Mouse (Mus musculus): ENCODE data around the gene Anapc16. TPM values are rescaled to one million over a fixed set of nuclear protein-coding genes. Genes with fewer than 3 reads are reported as not detected.

The Anapc16 gene
- polyA plus RNA-seq, 1 experiment from 2014 or later: 84.1 TPM

DNA sequence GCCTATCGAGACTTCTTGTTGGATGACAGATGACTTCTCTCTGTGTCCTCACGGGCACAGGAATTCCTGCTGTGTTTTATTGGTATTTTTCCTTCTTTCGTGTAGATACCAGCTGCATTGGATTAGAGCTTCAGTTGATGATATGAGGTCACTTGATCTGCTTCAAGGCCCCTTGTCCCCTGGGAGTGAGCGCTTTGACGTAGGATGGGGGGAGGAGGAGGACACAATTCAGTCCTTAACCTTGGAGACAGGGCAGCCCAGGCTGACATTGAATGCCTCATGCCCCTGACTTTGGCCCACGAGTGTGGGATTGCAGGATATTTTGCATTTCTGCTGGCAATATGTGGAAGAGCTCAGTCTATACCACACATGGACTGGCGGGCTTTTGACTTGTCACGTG, 28.6 kb upstream of the Anapc16 start:
- H3K9me3 ChIP-seq (replicated peaks; ENCODE audit: control insufficient read depth, low read length): no peaks in the 10 kb centered on the region
- peaks cover 11% of the 10 kb centered on the region for H3K4me1 ChIP-seq (ENCODE audit: control insufficient read depth, insufficient read depth, low read length)
- 74% methylated on average over 8 of the region's 8 CpGs for WGBS (ENCODE audit: insufficient replicate concordance)
- ATAC-seq (replicated peaks; ENCODE audit: insufficient number of reproducible peaks, low FRiP score, low TSS enrichment): no peak
- H3K4me2 ChIP-seq: no peak overlapping the region
- H3K4me3 ChIP-seq (ENCODE audit: low read depth, low read length): no peak overlapping the region
- no peak overlapping the region for H3K9ac ChIP-seq (ENCODE audit: low read depth, low read length)
- H3K27me3 ChIP-seq (ENCODE audit: control insufficient read depth, insufficient read depth, low read length): no peaks in the 10 kb centered on the region
- H3K27ac ChIP-seq (ENCODE audit: low read depth, low read length): no peak overlapping the region
- no peaks in the 10 kb centered on the region for H3K36me3 ChIP-seq (ENCODE audit: control insufficient read depth, insufficient read depth, low read length)

DNA sequence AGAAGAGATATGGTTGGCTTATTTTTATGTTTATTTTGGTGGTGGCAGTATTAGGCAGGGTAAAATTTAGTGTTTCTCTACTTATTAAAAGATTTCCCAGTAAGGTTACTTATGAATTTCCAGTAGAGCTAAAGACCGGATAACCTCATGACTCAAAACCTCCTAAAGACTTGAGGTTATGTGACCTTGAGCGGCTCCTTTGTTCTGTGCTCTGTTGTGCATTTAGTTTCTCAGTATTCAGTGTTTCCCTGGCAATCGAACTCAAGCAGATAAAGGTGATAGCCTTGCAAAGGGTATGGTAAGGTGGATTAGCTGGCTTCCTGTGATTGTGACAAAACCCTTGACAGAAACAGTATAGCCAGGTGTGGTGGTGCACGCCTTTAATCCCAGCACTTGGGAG, 26.5 kb upstream of the Anapc16 start:
- ATAC-seq (replicated peaks; ENCODE audit: insufficient number of reproducible peaks, low FRiP score, low TSS enrichment): no peak
- Histone ChIP-seq H3K27ac (ENCODE audit: low read depth, low read length) (no peak overlapping the region), H3K4me2 (no peak overlapping the region), H3K36me3 (ENCODE audit: control insufficient read depth, insufficient read depth, low read length) (no peaks in the 10 kb centered on the region), H3K9ac (ENCODE audit: low read depth, low read length) (no peak overlapping the region), H3K27me3 (ENCODE audit: control insufficient read depth, insufficient read depth, low read length) (no peaks in the 10 kb centered on the region), H3K9me3 (replicated peaks; ENCODE audit: control insufficient read depth, low read length) (no peaks in the 10 kb centered on the region), H3K4me3 (ENCODE audit: low read depth, low read length) (no peak overlapping the region), H3K4me1 (ENCODE audit: control insufficient read depth, insufficient read depth, low read length) (peaks cover 11% of the 10 kb centered on the region)
- 88% methylated on average over 4 of the region's 4 CpGs for WGBS (ENCODE audit: insufficient replicate concordance)

DNA sequence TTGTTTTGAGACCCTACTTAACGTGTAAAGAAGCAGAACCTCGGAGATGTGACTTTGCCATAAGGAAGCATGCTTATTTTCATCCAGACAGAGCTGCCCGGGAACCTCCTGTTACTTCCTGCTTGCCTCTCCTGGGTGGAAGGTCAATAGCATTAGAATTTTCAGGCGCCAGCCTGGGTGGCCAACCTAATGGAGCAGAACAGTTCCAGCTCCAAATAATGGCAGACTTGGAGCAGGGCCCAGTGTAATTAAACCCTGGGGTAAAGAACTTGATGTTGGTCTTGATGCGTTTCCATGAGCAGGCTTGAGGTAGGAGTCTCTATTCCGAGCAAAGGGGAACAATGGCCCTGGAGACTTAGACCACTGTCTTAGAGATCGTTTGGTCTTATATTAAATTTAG, 26.0 kb upstream of the Anapc16 start:
- 75% methylated on average over 7 of the region's 7 CpGs for WGBS (ENCODE audit: insufficient replicate concordance)
- H3K4me1 ChIP-seq (ENCODE audit: control insufficient read depth, insufficient read depth, low read length): peaks cover 11% of the 10 kb centered on the region
- no peak overlapping the region for H3K4me3 ChIP-seq (ENCODE audit: low read depth, low read length)
- H3K9me3 ChIP-seq (replicated peaks; ENCODE audit: control insufficient read depth, low read length): no peaks in the 10 kb centered on the region
- no peak overlapping the region for H3K9ac ChIP-seq (ENCODE audit: low read depth, low read length)
- H3K27me3 ChIP-seq (ENCODE audit: control insufficient read depth, insufficient read depth, low read length): no peaks in the 10 kb centered on the region
- H3K36me3 ChIP-seq (ENCODE audit: control insufficient read depth, insufficient read depth, low read length): no peaks in the 10 kb centered on the region
- no peak overlapping the region for H3K4me2 ChIP-seq
- H3K27ac ChIP-seq (ENCODE audit: low read depth, low read length): no peak overlapping the region
- no peak for ATAC-seq (replicated peaks; ENCODE audit: insufficient number of reproducible peaks, low FRiP score, low TSS enrichment)

DNA sequence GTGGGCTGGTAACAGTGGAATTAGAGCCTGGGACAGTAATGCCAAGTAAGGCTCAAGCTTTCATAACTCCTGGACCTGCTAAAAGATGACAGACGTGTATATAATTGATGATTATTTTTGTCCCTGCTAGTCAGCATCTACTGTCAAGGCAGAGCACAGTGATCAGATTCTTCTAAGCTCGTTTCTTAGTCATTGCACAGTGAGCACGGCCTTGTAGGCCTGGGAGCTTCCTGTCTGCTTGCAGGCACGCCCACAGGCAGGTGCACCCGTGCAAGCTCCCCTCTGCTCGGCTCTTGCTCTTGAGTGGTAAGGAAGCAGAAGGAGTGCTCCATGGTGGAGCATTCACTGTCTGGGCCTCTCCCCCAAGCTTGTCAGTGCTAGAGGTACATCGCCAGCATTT, 25.2 kb upstream of the Anapc16 start:
- Histone ChIP-seq H3K27me3 (ENCODE audit: control insufficient read depth, insufficient read depth, low read length) (no peaks in the 10 kb centered on the region), H3K27ac (ENCODE audit: low read depth, low read length) (no peak overlapping the region)
- 73% methylated on average over 7 of the region's 7 CpGs for WGBS (ENCODE audit: insufficient replicate concordance)

DNA sequence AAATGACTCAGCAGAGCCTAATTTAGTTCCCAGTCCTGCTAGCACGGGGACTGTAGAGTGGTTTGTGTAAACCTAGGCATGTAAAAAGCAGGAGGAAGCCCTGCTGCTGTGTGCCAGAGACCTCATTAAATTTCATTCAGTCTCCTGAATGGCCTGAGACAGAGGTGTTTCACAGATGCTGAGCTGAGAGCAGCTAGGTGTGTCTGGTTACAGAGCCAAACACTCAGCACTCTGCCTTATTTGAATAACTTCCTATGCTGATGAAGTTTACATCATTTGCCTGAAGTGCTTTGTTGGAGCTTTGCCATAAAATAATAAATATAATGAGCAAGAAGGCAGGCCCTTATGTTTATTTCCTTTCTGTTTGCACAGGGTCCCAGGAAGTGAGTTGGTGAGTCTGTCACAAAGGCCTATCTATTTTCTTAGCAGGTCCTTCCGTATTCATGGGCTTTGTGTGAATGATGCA, 24.7 kb upstream of the Anapc16 start:
- Histone ChIP-seq H3K4me3 (ENCODE audit: low read depth, low read length) (no peak overlapping the region), H3K36me3 (ENCODE audit: control insufficient read depth, insufficient read depth, low read length) (no peaks in the 10 kb centered on the region), H3K27ac (ENCODE audit: low read depth, low read length) (no peak overlapping the region), H3K27me3 (ENCODE audit: control insufficient read depth, insufficient read depth, low read length) (no peaks in the 10 kb centered on the region), H3K9me3 (replicated peaks; ENCODE audit: control insufficient read depth, low read length) (no peaks in the 10 kb centered on the region), H3K9ac (ENCODE audit: low read depth, low read length) (no peak overlapping the region), H3K4me1 (ENCODE audit: control insufficient read depth, insufficient read depth, low read length) (peaks cover 7% of the 10 kb centered on the region), H3K4me2 (no peak overlapping the region)
- 61% methylated on average over 2 of the region's 2 CpGs for WGBS (ENCODE audit: insufficient replicate concordance)
- ATAC-seq (replicated peaks; ENCODE audit: insufficient number of reproducible peaks, low FRiP score, low TSS enrichment): no peak

More for the DNA sequence above, 25.2 kb upstream of the Anapc16 start:
- no peaks in the 10 kb centered on the region for H3K36me3 ChIP-seq (ENCODE audit: control insufficient read depth, insufficient read depth, low read length)
- H3K9ac ChIP-seq (ENCODE audit: low read depth, low read length): no peak overlapping the region
- H3K4me1 ChIP-seq (ENCODE audit: control insufficient read depth, insufficient read depth, low read length): peaks cover 10% of the 10 kb centered on the region
- H3K4me3 ChIP-seq (ENCODE audit: low read depth, low read length): no peak overlapping the region
- no peak overlapping the region for H3K4me2 ChIP-seq
- no peaks in the 10 kb centered on the region for H3K9me3 ChIP-seq (replicated peaks; ENCODE audit: control insufficient read depth, low read length)
- no peak for ATAC-seq (replicated peaks; ENCODE audit: insufficient number of reproducible peaks, low FRiP score, low TSS enrichment)

DNA sequence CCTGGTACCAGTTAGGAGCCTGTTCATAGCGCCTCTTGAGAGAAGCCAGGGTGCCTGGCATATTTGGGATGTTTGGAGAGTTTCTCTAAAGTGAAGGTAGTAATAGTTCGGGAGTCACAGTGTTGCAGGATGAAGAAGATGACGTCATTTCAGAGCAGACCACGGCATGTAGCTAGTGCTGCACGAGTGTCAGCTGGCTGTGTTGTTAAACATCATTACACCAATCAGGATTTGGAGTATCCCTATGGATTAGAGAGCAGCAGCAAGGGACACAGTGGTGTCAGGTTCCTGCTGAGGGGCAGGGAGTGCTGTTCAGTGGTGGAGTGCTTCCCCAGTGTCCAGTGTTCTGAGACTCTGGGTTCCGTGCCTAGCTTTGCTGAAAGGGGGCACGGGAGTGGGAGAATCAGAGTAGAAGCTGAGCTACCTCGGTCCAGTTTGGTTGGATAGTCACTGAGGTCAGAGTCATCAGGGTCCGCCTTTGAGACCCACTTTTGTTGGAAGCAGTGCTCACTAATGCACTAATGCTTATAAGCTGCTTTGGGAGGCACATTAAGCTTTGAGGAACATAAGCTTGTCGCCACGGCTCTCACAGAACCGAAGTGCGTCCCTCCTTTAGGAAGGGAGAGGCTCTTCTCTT, 23.9 kb upstream of the Anapc16 start:
- Histone ChIP-seq H3K4me2 (no peak overlapping the region), H3K4me1 (ENCODE audit: control insufficient read depth, insufficient read depth, low read length) (no peaks in the 10 kb centered on the region), H3K4me3 (ENCODE audit: low read depth, low read length) (no peak overlapping the region), H3K27ac (ENCODE audit: low read depth, low read length) (no peak overlapping the region), H3K36me3 (ENCODE audit: control insufficient read depth, insufficient read depth, low read length) (peaks cover 3% of the 10 kb centered on the region; the same call in 1 of the 2 replicates), H3K9me3 (replicated peaks; ENCODE audit: control insufficient read depth, low read length) (no peaks in the 10 kb centered on the region), H3K9ac (ENCODE audit: low read depth, low read length) (no peak overlapping the region), H3K27me3 (ENCODE audit: control insufficient read depth, insufficient read depth, low read length) (no peaks in the 10 kb centered on the region)
- ATAC-seq (replicated peaks; ENCODE audit: insufficient number of reproducible peaks, low FRiP score, low TSS enrichment): no peak
- 53% methylated on average over 13 of the region's 13 CpGs for WGBS (ENCODE audit: insufficient replicate concordance)

DNA sequence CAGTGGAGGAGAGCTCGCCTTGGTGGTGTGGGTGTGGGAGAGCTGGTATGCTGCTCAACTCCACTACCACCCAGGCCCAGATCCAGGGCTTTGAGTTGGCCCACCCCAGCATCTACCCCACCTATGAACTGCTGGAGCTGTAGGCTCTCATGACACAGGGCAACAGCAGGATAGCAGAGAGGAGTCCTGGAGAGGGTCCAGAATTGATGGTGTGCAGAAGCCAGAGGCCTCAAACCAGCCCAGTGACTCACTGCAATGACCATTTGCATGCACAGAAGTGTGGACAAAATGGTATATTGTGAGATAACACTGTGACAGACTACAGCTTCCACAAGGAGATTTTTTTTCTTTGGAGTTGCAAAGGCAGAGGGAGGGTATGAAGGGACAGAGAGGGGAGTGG, 20.8 kb upstream of the Anapc16 start:
- 95% methylated on average over 1 of the region's 1 CpGs for WGBS (ENCODE audit: insufficient replicate concordance)
- H3K9ac ChIP-seq (ENCODE audit: low read depth, low read length): no peak overlapping the region
- no peak for ATAC-seq (replicated peaks; ENCODE audit: insufficient number of reproducible peaks, low FRiP score, low TSS enrichment)
- no peaks in the 10 kb centered on the region for H3K27me3 ChIP-seq (ENCODE audit: control insufficient read depth, insufficient read depth, low read length)
- no peak overlapping the region for H3K27ac ChIP-seq (ENCODE audit: low read depth, low read length)
- H3K4me1 ChIP-seq (ENCODE audit: control insufficient read depth, insufficient read depth, low read length): no peaks in the 10 kb centered on the region
- H3K36me3 ChIP-seq (ENCODE audit: control insufficient read depth, insufficient read depth, low read length): peaks cover 4% of the 10 kb centered on the region; the same call in 1 of the 2 replicates
- no peak overlapping the region for H3K4me2 ChIP-seq
- no peaks in the 10 kb centered on the region for H3K9me3 ChIP-seq (replicated peaks; ENCODE audit: control insufficient read depth, low read length)
- H3K4me3 ChIP-seq (ENCODE audit: low read depth, low read length): no peak overlapping the region

DNA sequence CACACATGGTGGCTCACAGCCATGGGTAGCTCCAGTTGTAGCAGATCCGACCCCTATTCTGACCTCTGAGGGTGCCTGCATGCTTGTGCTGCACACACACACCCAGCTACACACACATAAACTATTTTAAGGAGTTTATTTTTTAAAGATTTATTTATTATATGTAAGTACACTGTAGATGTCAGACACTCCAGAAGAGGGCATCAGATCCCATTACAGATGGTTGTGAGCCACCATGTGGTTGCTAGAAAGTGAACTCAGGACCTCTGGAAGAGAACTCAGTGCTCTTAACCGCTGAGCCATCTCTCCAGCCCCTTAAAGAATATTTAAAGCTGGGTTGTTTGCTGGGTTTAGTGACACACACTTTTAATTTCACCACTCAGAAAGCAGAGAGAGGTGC, 16.4 kb upstream of the Anapc16 start:
- no peak overlapping the region for H3K4me3 ChIP-seq (ENCODE audit: low read depth, low read length)
- H3K9me3 ChIP-seq (replicated peaks; ENCODE audit: control insufficient read depth, low read length): no peaks in the 10 kb centered on the region
- H3K9ac ChIP-seq (ENCODE audit: low read depth, low read length): no peak overlapping the region
- no peaks in the 10 kb centered on the region for H3K4me1 ChIP-seq (ENCODE audit: control insufficient read depth, insufficient read depth, low read length)
- H3K4me2 ChIP-seq: no peak overlapping the region
- WGBS (ENCODE audit: insufficient replicate concordance): 69% methylated on average over 2 of the region's 2 CpGs
- H3K27ac ChIP-seq (ENCODE audit: low read depth, low read length): no peak overlapping the region
- ATAC-seq (replicated peaks; ENCODE audit: insufficient number of reproducible peaks, low FRiP score, low TSS enrichment): no peak
- H3K27me3 ChIP-seq (ENCODE audit: control insufficient read depth, insufficient read depth, low read length): no peaks in the 10 kb centered on the region
- peaks cover 6% of the 10 kb centered on the region for H3K36me3 ChIP-seq (ENCODE audit: control insufficient read depth, insufficient read depth, low read length)

DNA sequence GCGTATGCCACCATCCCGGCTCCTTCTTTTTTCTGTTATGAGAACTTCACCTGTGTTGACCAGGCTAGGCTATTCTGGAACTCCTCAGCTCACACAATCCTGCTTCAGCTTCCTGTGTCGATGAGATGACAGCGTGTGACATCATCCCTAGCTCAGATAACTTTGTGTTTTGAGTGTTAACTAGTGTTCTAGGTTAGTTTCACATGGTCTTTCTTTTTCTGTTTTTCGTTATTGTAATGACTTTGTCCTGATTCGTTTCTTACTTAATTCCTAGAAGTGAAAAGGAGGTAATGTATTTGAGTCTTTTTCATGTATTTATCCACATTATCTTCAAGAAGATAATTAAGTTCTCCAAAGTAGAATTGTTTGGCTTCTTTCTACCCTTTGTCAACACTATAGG, 13.3 kb upstream of the Anapc16 start:
- Histone ChIP-seq H3K9ac (ENCODE audit: low read depth, low read length) (no peak overlapping the region), H3K27ac (ENCODE audit: low read depth, low read length) (no peak overlapping the region), H3K4me2 (no peak overlapping the region), H3K36me3 (ENCODE audit: control insufficient read depth, insufficient read depth, low read length) (peaks cover 9% of the 10 kb centered on the region), H3K9me3 (replicated peaks; ENCODE audit: control insufficient read depth, low read length) (no peaks in the 10 kb centered on the region), H3K4me3 (ENCODE audit: low read depth, low read length) (no peak overlapping the region), H3K27me3 (ENCODE audit: control insufficient read depth, insufficient read depth, low read length) (no peaks in the 10 kb centered on the region), H3K4me1 (ENCODE audit: control insufficient read depth, insufficient read depth, low read length) (no peaks in the 10 kb centered on the region)
- no peak for ATAC-seq (replicated peaks; ENCODE audit: insufficient number of reproducible peaks, low FRiP score, low TSS enrichment)
- 76% methylated on average over 6 of the region's 6 CpGs for WGBS (ENCODE audit: insufficient replicate concordance)

Data from heart, embryonic 11.5 days (tissue).